Mouse (Mus musculus): Measurements from ENCODE around the gene Gm49388. TPM values are rescaled to one million over a fixed set of nuclear protein-coding genes. Genes with fewer than 3 reads are reported as not detected.
"Not testable (repeated sequence)": the region's sequence is repeated elsewhere in the genome, so short reads cannot be mapped to it uniquely, and the experiment has no call there.

Gm49388 gene
- polyA plus RNA-seq, 1 experiment from 2014 or later = not detected

GRCm38 (mm10) chr7:127771262-127771661 lies 14.1 kb upstream of the Gm49388 start:
- H3K27me3 ChIP-seq (ENCODE audit: low read depth, poor library complexity, severe bottlenecking) = no peaks in the 10 kb centered on the region
- WGBS = 80% methylated on average over 5 of the region's 5 CpGs
- DNase-seq (ENCODE audit: low spot score) = no peak
- H3K27ac ChIP-seq = 0 out of 2 replicates have a peak overlapping the region, but pooled peaks have one; percentile 95
- peak overlapping the region; percentile 76; the same call in 1 of the 2 replicates for H3K4me3 ChIP-seq
- peaks cover 37% of the 10 kb centered on the region for H3K36me3 ChIP-seq
- H3K9me3 ChIP-seq (replicated peaks) = no peaks in the 10 kb centered on the region
- H3K4me1 ChIP-seq = peaks cover 45% of the 10 kb centered on the region

DNA sequence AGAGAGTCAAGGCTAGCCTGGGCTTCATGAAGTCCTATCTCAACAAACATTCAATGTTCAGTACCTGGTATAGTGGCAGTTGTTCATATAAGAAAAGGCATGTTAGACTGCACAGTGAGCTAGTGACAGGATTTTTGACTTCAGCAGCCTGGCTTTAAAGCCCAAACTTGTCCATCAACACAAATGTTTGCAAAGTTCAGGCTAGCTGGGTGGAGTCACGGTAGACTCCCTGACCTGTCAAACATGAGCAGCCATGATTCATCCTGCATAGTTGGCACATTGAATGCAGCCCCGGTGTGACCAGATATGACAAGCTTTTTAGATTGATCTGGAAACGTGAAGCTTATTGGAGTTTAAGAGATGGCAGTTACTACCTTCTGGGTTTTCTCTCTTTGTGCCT lies 13.3 kb upstream of the Gm49388 start:
- no peak for DNase-seq (ENCODE audit: low spot score)
- Histone ChIP-seq H3K36me3 (peaks cover 29% of the 10 kb centered on the region), H3K4me1 (peaks cover 45% of the 10 kb centered on the region)

GRCm38 (mm10) chr7:127772557-127772956 lies 12.9 kb upstream of the Gm49388 start:
- H3K9me3 ChIP-seq (replicated peaks) = no peaks in the 10 kb centered on the region
- no peak for DNase-seq (ENCODE audit: low spot score)
- H3K27ac ChIP-seq = no peak overlapping the region
- H3K4me1 ChIP-seq = peaks cover 47% of the 10 kb centered on the region
- no peak overlapping the region for H3K4me3 ChIP-seq
- peaks cover 26% of the 10 kb centered on the region for H3K36me3 ChIP-seq
- H3K27me3 ChIP-seq (ENCODE audit: low read depth, poor library complexity, severe bottlenecking) = no peaks in the 10 kb centered on the region
- 97% methylated on average over 1 of the region's 1 CpGs for WGBS

More for the DNA sequence above, 13.3 kb upstream of the Gm49388 start:
- Histone ChIP-seq H3K27ac (no peak overlapping the region), H3K9me3 (replicated peaks) (no peaks in the 10 kb centered on the region), H3K27me3 (ENCODE audit: low read depth, poor library complexity, severe bottlenecking) (no peaks in the 10 kb centered on the region), H3K4me3 (no peak overlapping the region)
- WGBS = 89% methylated on average over 3 of the region's 3 CpGs

DNA sequence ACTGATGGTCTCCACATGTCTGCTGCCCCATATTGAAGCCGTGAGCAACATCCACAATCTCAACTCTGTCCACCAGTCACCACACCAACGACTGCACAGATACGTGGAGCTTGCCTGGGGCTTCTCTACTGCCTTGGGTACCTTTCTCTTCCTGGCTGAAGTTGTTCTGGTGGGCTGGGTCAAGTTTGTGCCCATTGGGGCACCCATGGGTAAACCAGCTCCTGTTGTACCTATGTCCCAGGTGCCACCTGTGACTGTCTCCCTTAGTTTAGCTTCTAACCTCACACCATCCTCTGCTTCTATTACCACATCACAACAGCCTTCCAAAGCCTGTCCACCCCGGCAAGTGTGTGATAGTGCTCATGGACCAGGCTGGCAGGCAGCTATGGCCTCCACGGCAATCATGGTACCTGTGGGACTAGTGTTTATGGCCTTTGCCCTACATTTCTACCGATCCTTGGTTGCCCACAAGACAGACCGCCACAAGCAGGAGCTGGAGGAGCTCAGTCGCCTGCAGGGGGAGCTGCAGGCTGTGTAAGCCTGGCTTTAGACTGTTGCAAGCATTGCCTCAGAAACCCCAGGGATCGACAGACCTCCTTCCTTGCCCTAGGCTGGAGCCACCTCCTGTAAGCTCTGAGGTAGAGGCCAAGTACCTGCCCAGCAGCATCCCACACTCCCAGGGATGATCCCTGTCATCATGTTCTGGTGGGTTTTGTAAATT lies 11.6 kb upstream of the Gm49388 start:
- peak; percentile 68 for DNase-seq (ENCODE audit: low spot score)
- WGBS = 45% methylated on average over 9 of the region's 9 CpGs
- H3K27ac ChIP-seq = peak overlapping the region; percentile 19; the same call in 1 of the 2 replicates
- peaks cover 21% of the 10 kb centered on the region for H3K36me3 ChIP-seq
- H3K4me1 ChIP-seq = peaks cover 45% of the 10 kb centered on the region
- 0 out of 2 replicates have a peak overlapping the region, but pooled peaks have one; percentile 15 for H3K4me3 ChIP-seq
- no peaks in the 10 kb centered on the region for H3K27me3 ChIP-seq (ENCODE audit: low read depth, poor library complexity, severe bottlenecking)
- H3K9me3 ChIP-seq (replicated peaks) = no peaks in the 10 kb centered on the region

GRCm38 (mm10) chr7:127775837-127776236 lies 9.6 kb upstream of the Gm49388 start:
- DNase-seq (ENCODE audit: low spot score); H3K27me3 ChIP-seq (ENCODE audit: low read depth, poor library complexity, severe bottlenecking); H3K9me3 ChIP-seq (replicated peaks): not testable (repeated sequence)
- 78% methylated on average over 7 of the region's 7 CpGs for WGBS
- Histone ChIP-seq H3K36me3 (peaks cover 41% of the 10 kb centered on the region), H3K4me1 (peaks cover 25% of the 10 kb centered on the region), H3K4me3 (peak overlapping the region; percentile 97), H3K27ac (peak overlapping the region; percentile 99)

DNA sequence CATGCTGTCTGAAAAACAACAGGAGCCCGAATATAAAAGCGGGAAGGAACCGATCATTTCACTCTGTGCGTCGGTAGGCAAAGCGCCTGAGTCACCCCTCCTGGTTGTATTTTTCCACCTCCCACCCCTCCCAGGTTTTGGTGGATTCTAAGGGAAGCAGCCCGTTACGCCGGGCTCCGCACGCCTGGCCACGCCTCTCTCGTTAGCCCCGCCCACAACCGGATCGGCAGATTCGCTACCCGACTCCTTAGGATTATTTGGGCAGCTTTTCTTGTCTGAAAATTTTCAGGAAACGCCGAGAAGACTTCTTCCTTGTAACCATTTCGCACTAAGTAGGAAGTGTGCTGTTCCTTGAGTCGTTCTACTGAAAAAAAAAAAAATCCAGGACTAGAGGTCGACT lies 9.0 kb upstream of the Gm49388 start, which contains the start of gene Setd1a:
Setd1a (plus strand) TSS at position 245 of the 400 bp plus-strand sequence.
- Histone ChIP-seq H3K9me3 (replicated peaks) (no peaks in the 10 kb centered on the region), H3K36me3 (peaks cover 47% of the 10 kb centered on the region), H3K27ac (peak within 1 kb of the TSS; percentile 99), H3K27me3 (ENCODE audit: low read depth, poor library complexity, severe bottlenecking) (no peaks in the 10 kb centered on the region), H3K4me1 (peaks cover 20% of the 10 kb centered on the region), H3K4me3 (peak within 1 kb of the TSS; percentile 97)
- DNase-seq (ENCODE audit: low spot score) = peak; percentile 86
- under 1% methylated on average over 23 of the region's 23 CpGs for WGBS

- DNase-seq (ENCODE audit: low spot score) = peak; percentile 95
- under 1% methylated on average over 69 of the region's 70 CpGs for WGBS
Measured at GRCm38 (mm10) chr7:127776878-127777473, 8.4 kb upstream of the Gm49388 start.

GRCm38 (mm10) chr7:127777474-127778266 lies 7.7 kb upstream of the Gm49388 start:
- Histone ChIP-seq H3K27me3 (ENCODE audit: low read depth, poor library complexity, severe bottlenecking) (no peaks in the 10 kb centered on the region), H3K27ac (peak overlapping the region; percentile 99), H3K9me3 (replicated peaks) (no peaks in the 10 kb centered on the region), H3K36me3 (peaks cover 60% of the 10 kb centered on the region), H3K4me3 (peak overlapping the region; percentile 97), H3K4me1 (peaks cover 20% of the 10 kb centered on the region)
- 4% methylated on average over 64 of the region's 66 CpGs for WGBS
- peak; percentile 87 for DNase-seq (ENCODE audit: low spot score)

More at GRCm38 (mm10) chr7:127776878-127777473, 8.4 kb upstream of the Gm49388 start:
- peak overlapping the region; percentile 97 for H3K4me3 ChIP-seq
- no peaks in the 10 kb centered on the region for H3K9me3 ChIP-seq (replicated peaks)
- peak overlapping the region; percentile 99 for H3K27ac ChIP-seq
- peaks cover 53% of the 10 kb centered on the region for H3K36me3 ChIP-seq
- H3K4me1 ChIP-seq = peaks cover 20% of the 10 kb centered on the region
- no peaks in the 10 kb centered on the region for H3K27me3 ChIP-seq (ENCODE audit: low read depth, poor library complexity, severe bottlenecking)

DNA sequence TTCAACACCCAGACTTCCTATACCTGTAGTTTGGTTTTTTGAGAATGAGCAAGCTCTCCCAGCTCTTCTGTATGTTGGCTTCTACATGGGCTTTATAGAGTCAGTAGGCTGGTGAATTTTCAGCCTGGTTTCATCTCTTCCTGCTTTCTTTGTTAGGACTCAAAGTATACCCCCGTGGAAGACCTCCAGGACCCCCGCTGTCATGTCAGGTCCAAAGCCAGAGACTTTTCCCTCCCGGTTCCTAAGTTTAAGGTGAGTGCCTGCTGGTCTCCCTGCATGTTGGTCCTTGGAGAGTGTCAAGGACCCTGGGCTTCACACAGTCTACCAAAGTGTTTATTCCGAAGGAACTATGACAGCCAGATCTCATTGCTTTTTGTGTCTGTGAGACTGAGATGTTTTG lies 7.1 kb upstream of the Gm49388 start:
- Histone ChIP-seq H3K9me3 (replicated peaks) (no peaks in the 10 kb centered on the region), H3K27ac (peak overlapping the region; percentile 99), H3K4me3 (peak overlapping the region; percentile 97), H3K4me1 (peaks cover 20% of the 10 kb centered on the region), H3K36me3 (peaks cover 66% of the 10 kb centered on the region), H3K27me3 (ENCODE audit: low read depth, poor library complexity, severe bottlenecking) (no peaks in the 10 kb centered on the region)
- 84% methylated on average over 4 of the region's 4 CpGs for WGBS
- no peak for DNase-seq (ENCODE audit: low spot score)

GRCm38 (mm10) chr7:127797076-127797845 lies 11.9 kb downstream of the Gm49388 start:
- Histone ChIP-seq H3K9me3 (replicated peaks) (no peaks in the 10 kb centered on the region), H3K36me3 (peaks cover 95% of the 10 kb centered on the region), H3K27me3 (ENCODE audit: low read depth, poor library complexity, severe bottlenecking) (no peaks in the 10 kb centered on the region), H3K4me3 (no peak overlapping the region), H3K4me1 (peaks cover 12% of the 10 kb centered on the region), H3K27ac (no peak overlapping the region)
- 94% methylated on average over 23 of the region's 23 CpGs for WGBS
- DNase-seq (ENCODE audit: low spot score) = no peak

GRCm38 (mm10) chr7:127798591-127798990 lies 13.2 kb downstream of the Gm49388 start:
- no peak overlapping the region for H3K4me3 ChIP-seq
- no peaks in the 10 kb centered on the region for H3K9me3 ChIP-seq (replicated peaks)
- WGBS = 93% methylated on average over 4 of the region's 4 CpGs
- peaks cover 12% of the 10 kb centered on the region for H3K4me1 ChIP-seq
- no peaks in the 10 kb centered on the region for H3K27me3 ChIP-seq (ENCODE audit: low read depth, poor library complexity, severe bottlenecking)
- peaks cover 93% of the 10 kb centered on the region for H3K36me3 ChIP-seq
- H3K27ac ChIP-seq = no peak overlapping the region
- no peak for DNase-seq (ENCODE audit: low spot score)

DNA sequence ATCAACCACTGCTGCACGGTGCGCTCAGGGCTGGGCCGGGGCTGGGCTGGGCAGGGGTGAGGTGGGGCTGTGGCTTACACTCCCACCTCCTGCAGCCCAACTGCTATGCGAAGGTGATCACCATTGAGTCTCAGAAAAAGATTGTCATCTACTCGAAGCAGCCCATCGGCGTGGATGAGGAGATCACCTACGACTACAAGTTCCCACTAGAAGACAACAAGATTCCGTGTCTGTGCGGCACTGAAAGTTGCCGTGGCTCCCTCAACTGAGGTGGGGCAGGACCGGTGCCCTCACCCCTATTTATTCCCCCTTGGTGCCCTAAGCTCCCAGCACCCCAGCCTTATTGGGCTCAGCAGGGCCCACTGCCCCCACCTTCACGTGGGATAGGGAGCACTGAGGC lies 13.8 kb downstream of the Gm49388 start:
- 92% methylated on average over 13 of the region's 13 CpGs for WGBS
- peaks cover 12% of the 10 kb centered on the region for H3K4me1 ChIP-seq
- H3K36me3 ChIP-seq = peaks cover 93% of the 10 kb centered on the region
- H3K9me3 ChIP-seq (replicated peaks) = no peaks in the 10 kb centered on the region
- H3K4me3 ChIP-seq = no peak overlapping the region
- no peak overlapping the region for H3K27ac ChIP-seq
- H3K27me3 ChIP-seq (ENCODE audit: low read depth, poor library complexity, severe bottlenecking) = no peaks in the 10 kb centered on the region
- no peak for DNase-seq (ENCODE audit: low spot score)

All from limb, embryonic 10.5 days (tissue).